Comparison of ENCODE assay signal across 12 mouse cellular contexts in the genomic region with DNA sequence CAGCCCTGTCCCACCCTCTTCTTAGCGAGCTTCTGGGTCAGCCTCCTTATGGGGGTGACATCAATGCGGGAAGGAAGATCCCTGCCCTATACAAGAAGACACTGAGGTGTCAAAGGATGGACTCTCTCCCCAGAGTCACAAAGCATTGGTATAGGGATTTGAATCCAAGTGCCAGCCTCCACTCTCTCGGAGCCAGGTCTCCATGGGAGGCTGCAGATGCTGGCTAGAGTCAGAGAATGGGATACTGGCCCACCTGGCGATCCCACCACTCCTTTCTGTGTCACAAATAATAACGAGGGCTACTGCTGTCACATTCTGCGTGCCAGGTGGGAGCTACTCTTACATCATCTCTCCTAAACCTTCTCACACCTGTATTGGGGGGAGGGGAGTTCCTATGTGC.
"Had no signal": no experiment of that assay in that cellular context is flagged by ENCODE, and none has a peak within 500 bp of the region (broad histone marks: within the 10 kb centered on the region; RNA-seq: fewer than 3 reads in every experiment).

No protein-coding gene starts in this region.

- DNase-seq: gastrocnemius, postnatal 14 days; gastrocnemius, postnatal 36 days; heart, adult 11 months; heart, adult 2 months; heart, postnatal 14 days; heart, postnatal 36 days; kidney, adult 11 months; kidney, adult 2 months; kidney, adult 9 months; kidney, postnatal 14 days; kidney, postnatal 36 days; layer of hippocampus, postnatal 36 days had no signal
